Mouse (Mus musculus) mesoderm, embryonic 11.5 days (tissue): Measurements from ENCODE around the gene Zfp947.
"Not testable (repeated sequence)": the region's sequence is repeated elsewhere in the genome, so short reads cannot be mapped to it uniquely, and the experiment has no call there.

ENCODE experiments used
- DNase-seq: peaks from one replicate; pipeline ENCODE4 v3.0.0-alpha.2; 2012; ENCODE audit warnings: low read depth, low spot score

Zfp947 gene

GRCm38 (mm10) chr17:22165722-22166294 lies at the start of gene Zfp947:
Gene Zfp947 (minus strand): TSS chr17:22166190.
- DNase-seq: peak; percentile 23

DNA sequence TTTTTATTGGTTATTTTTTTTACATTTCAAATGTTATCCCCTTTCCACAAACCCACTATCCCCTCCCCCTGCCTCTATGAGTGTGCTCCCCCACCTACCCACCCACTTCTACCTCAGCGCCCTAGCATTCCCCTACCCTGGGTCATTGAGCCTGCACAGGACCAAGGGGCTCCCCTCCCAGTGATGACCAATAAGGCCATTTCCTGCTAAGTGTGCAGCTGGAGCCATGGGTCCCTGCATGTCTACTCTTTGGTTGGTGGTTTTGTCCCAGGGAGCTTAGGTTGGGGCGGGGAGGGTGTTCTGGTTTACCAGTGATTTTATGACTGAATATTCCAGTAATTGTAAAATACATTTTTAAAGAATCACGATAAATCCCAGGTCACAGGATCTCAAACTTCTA lies 686 bp downstream of the Zfp947 start:
- not testable (repeated sequence) for DNase-seq

DNA sequence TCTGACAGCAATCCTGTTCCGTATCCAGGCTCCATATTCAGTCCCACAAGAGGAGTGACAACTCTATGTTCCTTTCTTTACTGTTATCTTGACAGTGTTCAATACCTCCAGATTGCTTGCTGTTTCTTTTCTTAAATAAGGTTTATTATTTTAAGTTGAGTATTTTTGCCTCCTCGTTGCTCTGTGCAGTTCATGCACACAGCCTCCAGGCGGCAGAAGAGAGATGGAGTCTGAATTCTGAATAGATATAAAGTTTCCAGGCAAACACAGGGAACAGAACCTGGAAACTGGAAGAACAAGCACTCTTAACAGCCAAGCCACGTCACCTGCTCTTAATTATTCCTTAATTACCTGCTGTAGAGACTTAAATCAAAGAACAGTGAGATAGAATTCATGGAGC lies 12.0 kb downstream of the Zfp947 start:
- not testable (repeated sequence) for DNase-seq

DNA sequence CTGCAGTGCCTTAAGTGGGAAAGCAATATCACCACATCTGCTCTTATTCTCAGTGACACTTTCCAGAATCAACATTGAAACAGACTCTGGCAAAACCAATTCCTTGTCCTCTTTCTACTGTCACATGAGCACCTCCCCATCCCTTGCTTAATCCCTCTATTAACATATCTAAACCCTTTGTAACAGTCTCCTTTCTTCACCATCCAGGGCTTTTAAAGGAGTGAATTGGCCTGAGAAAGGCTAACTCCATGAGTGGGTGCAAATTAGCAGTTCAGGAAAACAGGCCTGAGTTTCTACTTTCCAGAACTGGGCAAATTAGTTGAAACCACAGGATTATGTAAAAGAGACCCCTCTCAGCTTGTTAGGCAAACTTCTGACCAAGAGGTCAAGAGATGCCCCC lies 47.2 kb downstream of the Zfp947 start:
- DNase-seq: no peak
